Mouse (Mus musculus): ENCODE data around the gene Sfxn1. TPM values are rescaled to one million over a fixed set of nuclear protein-coding genes. Genes with fewer than 3 reads are reported as not detected.

The Sfxn1 gene
- polyA plus RNA-seq (2014; fragmentation: Illumina TruSeq; extraction: RNeasy Lipid Tissue Mini Kit (QIAGEN cat#74804); ENCODE audit: low replicate concordance), result 398 TPM

GRCm38 (mm10) chr13:54071606-54072331 is at the start of gene Sfxn1:
Gene Sfxn1 (plus strand): TSS chr13:54071869.

GRCm38 (mm10) chr13:54055448-54055861 is 16.2 kb upstream of the Sfxn1 start, which contains the start of gene Drd1:
Gene Drd1 (minus strand): TSS chr13:54055705.

Other genes starting within 250 kb of the Sfxn1 start
- gene Drd1, start 16.2 kb upstream of the Sfxn1 start, polyA plus RNA-seq (2014; fragmentation: Illumina TruSeq; extraction: RNeasy Lipid Tissue Mini Kit (QIAGEN cat#74804); ENCODE audit: low replicate concordance), result not detected
- gene Hrh2, start 120.3 kb downstream of the Sfxn1 start, polyA plus RNA-seq (2014; fragmentation: Illumina TruSeq; extraction: RNeasy Lipid Tissue Mini Kit (QIAGEN cat#74804); ENCODE audit: low replicate concordance), result 0.30 TPM